Mouse (Mus musculus) granulocyte monocyte progenitor cell, adult 5-6 weeks (primary cell): ENCODE measurements around the gene Slc41a2. TPM values are rescaled to one million over a fixed set of nuclear protein-coding genes. Genes with fewer than 3 reads are reported as not detected.

ENCODE experiments used
- ATAC-seq: replicated peaks from 2 replicates; pipeline ENCODE4 v1.8.0; 2016; ENCODE audit warnings: mild to moderate bottlenecking, moderate TSS enrichment, inconsistent platforms; ENCODE audit not compliant: poor library complexity, severe bottlenecking
- total RNA-seq, 2 experiments: library from RNA; stranded (forward) in 1 of 2; stranded (reverse) in 1 of 2; fragments of 200-712, 200-1000 nt in 1 of 2; fragments of >200 nt in 1 of 2; fragmentation: Nextera tagmentation in 1 of 2; gene quantifications; 2 replicates each; pipeline ENCODE4 v1.2.3; 2014 to 2017

Gene Slc41a2
- total RNA-seq, 2 experiments from 2014 or later = not detected

DNA sequence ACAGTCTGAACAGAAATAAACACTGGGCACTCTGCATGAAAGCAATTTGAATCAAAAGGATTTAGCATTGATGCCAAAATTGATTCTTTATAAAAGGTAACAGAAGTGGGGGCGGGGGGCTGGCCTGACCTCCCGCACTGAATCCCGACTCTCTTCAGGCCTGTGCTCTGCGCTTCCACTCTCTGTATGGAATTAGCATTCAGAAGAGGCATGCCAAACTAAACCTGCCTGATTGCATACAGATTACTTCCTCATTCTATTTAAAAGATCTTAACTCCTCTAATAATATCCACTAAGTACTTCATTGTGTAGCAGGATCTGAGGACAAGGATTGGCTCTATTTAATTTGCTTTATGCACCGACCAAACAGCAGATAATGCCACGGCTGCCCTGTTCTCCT is 16.2 kb downstream of the Slc41a2 start:
- ATAC-seq = peak; percentile 56

DNA sequence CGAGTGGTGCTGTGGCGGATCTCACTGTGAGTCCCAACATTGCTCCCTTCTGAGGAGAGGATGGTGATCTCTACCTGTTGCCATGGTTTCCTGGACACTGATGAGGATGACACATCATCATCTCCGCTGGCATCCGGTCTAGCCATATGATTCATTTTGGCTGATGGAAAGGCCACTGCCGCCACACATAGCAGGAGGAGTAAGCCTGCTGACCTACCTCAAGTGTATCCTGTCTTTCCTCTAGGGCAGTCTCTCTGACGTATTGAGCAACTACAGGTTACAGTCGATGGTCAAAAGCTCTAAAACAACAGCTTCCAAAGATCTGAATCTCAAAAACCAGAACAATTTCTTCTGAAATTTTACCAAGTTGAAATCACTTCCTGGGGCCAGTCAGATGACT is 16.8 kb downstream of the Slc41a2 start:
- ATAC-seq = peak; percentile 39

DNA sequence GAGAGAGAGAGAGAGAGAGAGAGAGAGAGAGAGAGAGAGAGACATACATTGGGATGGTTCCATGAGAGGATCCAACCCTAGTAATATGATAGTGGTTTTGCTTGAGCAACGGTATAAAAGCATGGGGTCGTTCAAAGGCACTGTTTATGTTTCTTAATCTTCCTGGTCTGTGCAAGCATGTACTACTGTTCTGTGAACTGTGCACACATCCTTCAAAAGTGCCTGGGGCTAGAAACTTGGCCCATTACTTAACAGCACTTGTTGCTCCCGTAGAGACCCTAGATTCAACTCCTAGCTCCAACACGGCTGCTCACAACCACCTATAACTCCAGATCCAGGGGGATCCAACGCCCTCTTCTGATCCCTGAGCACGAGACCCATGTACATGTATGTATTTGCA is 17.3 kb downstream of the Slc41a2 start:
- ATAC-seq = no peak

DNA sequence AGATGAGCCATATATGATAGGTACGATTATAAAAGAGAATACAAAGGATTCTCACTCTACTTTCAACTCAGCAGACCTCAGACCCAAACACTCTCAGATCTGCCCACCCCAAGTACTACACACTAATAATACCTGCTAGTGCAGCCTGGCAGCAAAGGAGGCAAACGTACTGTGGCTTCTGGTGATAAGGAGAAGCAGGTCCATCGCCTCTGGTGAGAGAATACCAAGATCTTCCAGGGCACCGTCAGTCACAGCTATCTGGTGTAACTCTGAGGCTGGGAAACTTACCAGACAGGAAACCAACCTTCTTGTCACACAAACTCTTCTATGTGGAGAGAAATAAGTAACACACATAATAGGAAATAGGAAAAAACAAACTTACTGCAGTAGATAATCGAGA is 24.6 kb downstream of the Slc41a2 start:
- ATAC-seq = peak; percentile 30; the same call in 1 of the 2 replicates

DNA sequence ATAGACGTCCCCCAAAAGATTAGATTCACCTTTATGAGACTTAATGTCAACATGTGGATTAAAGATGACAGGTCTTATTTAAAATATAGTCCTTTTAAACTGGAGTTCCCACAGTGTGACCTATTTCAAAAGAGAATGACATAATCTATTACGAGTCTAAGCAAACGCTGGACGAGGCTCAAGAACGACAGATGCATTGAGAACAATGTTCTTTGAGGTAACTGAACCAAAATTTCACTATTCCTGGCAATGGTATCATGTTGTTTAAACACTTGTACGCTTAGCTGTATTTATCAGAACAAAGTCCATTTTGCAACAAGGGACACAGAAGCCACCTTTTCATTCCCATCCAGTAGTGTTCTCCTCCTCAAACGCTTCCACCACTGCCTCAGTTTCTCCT is 27.3 kb downstream of the Slc41a2 start:
- ATAC-seq = no peak

GRCm38 (mm10) chr10:83301687-83302086 is 36.0 kb downstream of the Slc41a2 start:
- ATAC-seq = peak; percentile 97

DNA sequence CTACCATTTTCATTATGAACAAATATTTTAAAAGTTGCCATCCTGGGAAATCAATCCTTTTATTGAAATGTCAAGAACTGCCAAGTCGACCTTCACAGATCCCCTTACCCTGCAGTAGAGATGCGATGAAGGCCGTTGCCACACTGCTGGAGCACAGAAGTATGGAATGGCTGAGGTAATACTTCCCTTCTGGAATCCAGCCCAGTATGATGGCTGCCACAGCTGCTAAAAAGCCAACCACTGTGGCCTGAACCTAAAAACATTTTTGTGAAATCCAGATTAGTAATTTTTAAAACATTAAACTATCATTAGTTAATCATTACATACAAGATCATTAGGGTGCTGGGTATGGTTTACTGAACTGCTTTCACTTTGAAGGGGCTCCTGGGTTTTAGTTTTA is 36.6 kb downstream of the Slc41a2 start:
- peak; percentile 53; the same call in 1 of the 2 replicates for ATAC-seq

DNA sequence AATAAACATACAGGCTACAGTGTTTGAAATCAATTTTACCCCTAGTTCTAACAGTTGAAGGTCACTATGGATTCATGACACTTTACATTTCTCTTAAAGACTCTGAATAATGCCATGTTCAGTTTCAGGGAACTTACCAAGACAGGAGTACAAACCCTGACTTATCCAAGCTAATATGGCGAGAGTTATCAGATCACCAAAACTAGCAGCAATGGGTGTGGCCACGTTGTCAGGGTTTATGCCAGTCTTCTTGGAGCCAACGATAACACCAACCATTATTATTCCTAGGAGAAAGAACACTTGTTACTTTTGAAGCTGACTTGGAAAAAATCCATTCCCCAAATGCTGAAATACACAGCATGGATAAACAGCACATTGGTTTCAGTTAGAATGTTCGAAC is 40.7 kb downstream of the Slc41a2 start:
- ATAC-seq = no peak

- no peak for ATAC-seq
Measured at GRCm38 (mm10) chr10:83294746-83295145, 42.9 kb downstream of the Slc41a2 start.

DNA sequence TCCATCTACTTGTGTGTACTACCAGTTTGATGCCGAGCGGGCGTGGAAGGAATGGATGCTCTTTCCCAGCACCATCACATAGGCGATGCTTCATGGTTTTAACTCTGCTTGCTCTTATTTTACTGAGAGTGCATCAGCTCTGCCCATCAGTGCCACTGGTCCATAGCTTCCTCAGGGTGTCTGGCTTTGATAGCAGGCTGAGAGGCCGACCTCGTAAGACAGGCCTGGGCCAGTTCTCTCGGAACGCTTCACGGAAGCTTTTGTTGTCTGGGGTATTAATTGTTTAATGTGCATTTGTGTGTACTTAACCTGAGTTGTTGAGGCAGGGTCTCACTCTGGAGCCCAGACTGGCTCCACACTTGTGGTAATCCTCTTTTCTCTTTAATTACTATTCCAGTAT is 44.3 kb downstream of the Slc41a2 start:
- ATAC-seq = no peak

- ATAC-seq = no peak
Measured at GRCm38 (mm10) chr10:83291731-83292130, 46.0 kb downstream of the Slc41a2 start.

- no peak for ATAC-seq
Measured at GRCm38 (mm10) chr10:83287828-83288227, 49.9 kb downstream of the Slc41a2 start.

GRCm38 (mm10) chr10:83286399-83286798 is 51.3 kb downstream of the Slc41a2 start:
- ATAC-seq = no peak

- no peak for ATAC-seq
Measured at GRCm38 (mm10) chr10:83285724-83286256, 51.9 kb downstream of the Slc41a2 start.

- no peak for ATAC-seq
Measured at GRCm38 (mm10) chr10:83284916-83285315, 52.8 kb downstream of the Slc41a2 start.

DNA sequence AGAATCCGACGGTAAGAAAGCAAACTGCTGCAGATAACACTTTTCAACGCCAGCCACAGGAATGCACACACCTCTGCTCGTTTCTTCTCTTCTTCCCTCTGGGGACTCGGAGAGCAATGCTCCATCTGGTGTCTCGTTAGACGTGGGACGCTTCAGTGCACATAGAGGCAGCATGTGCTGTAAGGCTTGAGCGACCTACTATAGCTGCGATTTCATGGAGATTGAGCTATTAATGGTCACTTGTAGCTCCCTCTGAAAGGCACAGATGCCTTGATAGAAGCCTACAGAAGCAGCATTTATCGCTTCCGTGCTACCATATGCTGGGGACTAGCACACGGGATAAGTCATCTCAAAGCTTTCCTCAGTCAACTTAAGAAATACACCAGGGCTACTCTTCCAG is 71.0 kb downstream of the Slc41a2 start:
- ATAC-seq = no peak

DNA sequence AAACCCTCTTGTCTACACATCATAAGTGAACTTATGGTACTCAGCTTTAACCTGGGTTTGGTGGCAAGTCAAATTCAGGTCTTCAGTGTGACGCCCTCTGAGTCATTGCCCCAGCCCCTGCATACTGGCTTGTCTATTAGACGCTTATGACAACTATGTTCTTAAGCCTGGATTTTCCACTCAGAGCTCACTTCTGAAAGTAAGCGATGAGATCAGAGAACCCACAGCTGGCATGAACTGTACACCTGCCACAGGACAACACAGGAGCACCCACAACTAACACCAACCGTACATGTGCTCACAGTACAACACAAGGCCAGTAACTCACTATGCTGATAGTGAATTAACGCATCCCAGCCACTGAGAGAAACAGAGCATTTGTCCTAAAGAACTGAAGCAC is 71.4 kb downstream of the Slc41a2 start:
- ATAC-seq = no peak

DNA sequence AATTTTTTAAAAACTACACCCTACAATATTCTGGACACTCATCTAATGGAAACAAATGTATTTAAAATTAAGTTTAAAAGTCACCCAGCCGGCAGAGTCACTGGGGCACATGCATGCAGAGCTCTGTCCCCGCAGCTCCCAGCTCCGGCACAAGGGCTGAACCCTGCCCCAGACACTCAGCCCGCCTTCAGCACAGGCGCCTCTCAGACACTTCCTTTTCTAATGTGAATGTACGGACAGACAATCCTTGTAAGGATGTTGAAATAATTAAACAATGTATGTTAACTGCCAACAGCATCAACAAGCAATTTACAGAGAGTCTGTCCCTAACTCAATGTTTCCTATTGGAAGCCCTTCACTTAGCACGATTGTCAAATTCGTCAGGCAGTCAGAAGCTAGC is 73.0 kb downstream of the Slc41a2 start:
- peak; percentile 52; the same call in 1 of the 2 replicates for ATAC-seq

GRCm38 (mm10) chr10:83264056-83264455 is 73.6 kb downstream of the Slc41a2 start:
- ATAC-seq = no peak

- ATAC-seq = no peak
Measured at GRCm38 (mm10) chr10:83261264-83261663, 76.4 kb downstream of the Slc41a2 start.

- ATAC-seq = no peak; the same call in 1 of the 2 replicates
Measured at GRCm38 (mm10) chr10:83251377-83251776, 86.3 kb downstream of the Slc41a2 start.

GRCm38 (mm10) chr10:83248036-83248435 is 89.6 kb downstream of the Slc41a2 start:
- no peak for ATAC-seq

DNA sequence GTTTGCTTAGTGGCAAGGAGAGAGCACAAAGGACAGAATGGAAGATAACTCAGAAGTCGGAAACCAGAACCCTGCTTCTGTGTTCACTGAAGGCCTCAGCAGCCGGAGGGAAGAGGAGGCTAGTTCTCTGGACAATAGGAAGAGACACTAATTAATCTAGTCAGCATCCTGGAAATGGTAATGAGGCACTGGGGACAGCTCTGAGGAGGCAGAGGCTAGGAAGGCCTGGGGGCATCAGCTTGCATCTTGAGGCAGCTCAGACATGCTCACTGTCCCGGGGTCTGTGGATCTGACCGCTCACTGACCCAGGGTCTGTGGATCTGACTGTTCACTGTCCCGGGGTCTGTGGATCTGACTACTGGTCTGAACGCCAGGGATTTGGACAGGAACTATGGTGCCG is 92.0 kb downstream of the Slc41a2 start:
- no peak for ATAC-seq
